Mouse (Mus musculus): ENCODE data around the gene Pabpn1. TPM values are rescaled to one million over a fixed set of nuclear protein-coding genes. Genes with fewer than 3 reads are reported as not detected.

The Pabpn1 gene
- total RNA-seq, 2 experiments from 2014 or later = 48.9 to 153 TPM

- ATAC-seq (ENCODE audit: poor library complexity, severe bottlenecking) = no peak
Observed at GRCm38 (mm10) chr14:54885309-54885708, 7.0 kb upstream of the Pabpn1 start.

- ATAC-seq (ENCODE audit: poor library complexity, severe bottlenecking) = peak; percentile 96
Observed at GRCm38 (mm10) chr14:54893651-54894181, 1.4 kb downstream of the Pabpn1 start.

GRCm38 (mm10) chr14:54894296-54895151 lies 2.2 kb downstream of the Pabpn1 start:
- peak; percentile 20; the same call in 1 of the 2 replicates for ATAC-seq (ENCODE audit: poor library complexity, severe bottlenecking)

- ATAC-seq (ENCODE audit: poor library complexity, severe bottlenecking) = no peak
Observed at GRCm38 (mm10) chr14:54897445-54897844, 5.1 kb downstream of the Pabpn1 start.

- ATAC-seq (ENCODE audit: poor library complexity, severe bottlenecking) = peak; percentile 94
Observed at GRCm38 (mm10) chr14:54900383-54900782, 8.1 kb downstream of the Pabpn1 start.

GRCm38 (mm10) chr14:54903641-54904040 lies 11.3 kb downstream of the Pabpn1 start:
- no peak for ATAC-seq (ENCODE audit: poor library complexity, severe bottlenecking)

GRCm38 (mm10) chr14:54908682-54909081 lies 16.4 kb downstream of the Pabpn1 start:
- peak; percentile 51 for ATAC-seq (ENCODE audit: poor library complexity, severe bottlenecking)

GRCm38 (mm10) chr14:54912109-54912850 lies 20.0 kb downstream of the Pabpn1 start:
- no peak for ATAC-seq (ENCODE audit: poor library complexity, severe bottlenecking)

GRCm38 (mm10) chr14:54912886-54913285 lies 20.6 kb downstream of the Pabpn1 start, which contains the start of gene Slc22a17:
TSS of gene Slc22a17 (minus strand) at chr14:54913132.
- ATAC-seq (ENCODE audit: poor library complexity, severe bottlenecking) = 0 out of 2 replicates have a peak, but pooled peaks have one; percentile 48

- ATAC-seq (ENCODE audit: poor library complexity, severe bottlenecking) = no peak
Observed at GRCm38 (mm10) chr14:54913343-54913742, 21.0 kb downstream of the Pabpn1 start.

GRCm38 (mm10) chr14:54920076-54920685 lies 27.9 kb downstream of the Pabpn1 start:
- no peak for ATAC-seq (ENCODE audit: poor library complexity, severe bottlenecking)

GRCm38 (mm10) chr14:54924641-54925348 lies 32.5 kb downstream of the Pabpn1 start:
- no peak for ATAC-seq (ENCODE audit: poor library complexity, severe bottlenecking)

GRCm38 (mm10) chr14:54925349-54926342 lies 33.3 kb downstream of the Pabpn1 start, which contains the start of gene Efs:
TSS of gene Efs (minus strand) at chr14:54926126.
- no peak for ATAC-seq (ENCODE audit: poor library complexity, severe bottlenecking)

- no peak for ATAC-seq (ENCODE audit: poor library complexity, severe bottlenecking)
Observed at GRCm38 (mm10) chr14:54926401-54927158, 34.3 kb downstream of the Pabpn1 start.

GRCm38 (mm10) chr14:54927296-54927695 lies 35.0 kb downstream of the Pabpn1 start:
- no peak for ATAC-seq (ENCODE audit: poor library complexity, severe bottlenecking)

- no peak for ATAC-seq (ENCODE audit: poor library complexity, severe bottlenecking)
Observed at GRCm38 (mm10) chr14:54929801-54930200, 37.5 kb downstream of the Pabpn1 start.

- no peak for ATAC-seq (ENCODE audit: poor library complexity, severe bottlenecking)
Observed at GRCm38 (mm10) chr14:54930431-54930830, 38.1 kb downstream of the Pabpn1 start.

GRCm38 (mm10) chr14:54932645-54933150 lies 40.4 kb downstream of the Pabpn1 start, which contains the start of gene Il25:
TSS of gene Il25 (plus strand) at chr14:54932695.
- ATAC-seq (ENCODE audit: poor library complexity, severe bottlenecking) = no peak
